Mouse (Mus musculus): ENCODE data around the gene Retsat.

Retsat gene

GRCm38 (mm10) chr6:72597956-72598753 lies at the start of gene Retsat, which contains the start of gene Elmod3:
Gene Retsat (plus strand): TSS chr6:72598475.
Gene Elmod3 (minus strand): TSS chr6:72598413.
- peak; percentile 99 for DNase-seq (ENCODE audit: low read depth)

DNA sequence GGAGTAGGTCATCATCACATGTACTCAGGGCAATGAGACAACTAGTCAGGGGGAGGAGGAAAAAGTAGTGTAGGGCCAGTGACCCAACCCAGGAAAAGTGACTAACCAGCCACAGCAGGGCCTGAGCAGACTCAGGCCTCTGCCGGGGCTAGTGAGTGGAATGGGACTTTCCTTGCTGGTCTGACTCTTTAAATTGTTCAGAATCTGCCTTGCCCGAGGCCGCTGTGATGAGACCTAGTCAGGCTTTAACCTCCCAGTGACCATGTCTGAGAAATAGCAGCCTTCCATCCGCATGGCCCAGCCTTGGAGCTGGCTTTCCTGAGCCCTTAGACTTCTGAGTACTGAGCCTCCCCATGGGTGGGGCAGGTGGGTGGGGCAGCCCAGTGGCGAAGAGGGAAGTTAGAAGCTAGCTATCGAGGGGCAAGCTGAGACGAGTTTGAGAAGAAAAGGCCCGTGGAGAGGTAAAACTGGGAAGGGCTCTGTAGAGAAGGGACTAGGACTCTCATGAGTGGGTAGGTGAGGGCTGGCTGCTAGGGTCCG lies 49.2 kb upstream of the Retsat start:
- peak; percentile 83 for DNase-seq (ENCODE audit: low read depth)

DNA sequence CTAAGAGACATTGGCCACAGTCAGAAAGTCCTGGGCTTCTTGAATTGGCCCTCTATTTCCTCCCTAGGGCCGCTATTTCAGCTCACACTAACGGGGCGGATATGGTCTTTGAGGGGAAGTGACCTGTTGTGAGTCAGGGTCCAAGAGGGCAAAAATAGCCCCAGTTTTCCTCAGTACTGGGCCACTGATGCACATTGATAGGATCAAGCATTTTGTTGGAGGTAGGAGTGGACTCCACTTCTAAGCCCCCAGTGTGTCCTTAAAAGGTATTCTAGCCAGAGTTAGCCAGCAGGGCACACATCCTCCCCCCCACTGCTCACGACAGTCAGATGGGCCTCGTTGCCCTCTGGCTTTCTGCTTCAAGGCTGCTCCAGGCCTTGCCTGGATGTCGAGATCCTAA lies 48.2 kb upstream of the Retsat start:
- DNase-seq (ENCODE audit: low read depth) = peak; percentile 22

- no peak for DNase-seq (ENCODE audit: low read depth)
Measured at GRCm38 (mm10) chr6:72550503-72551100, 47.7 kb upstream of the Retsat start.

- DNase-seq (ENCODE audit: low read depth) = peak; percentile 94
Measured at GRCm38 (mm10) chr6:72552171-72553078, 45.9 kb upstream of the Retsat start.

- DNase-seq (ENCODE audit: low read depth) = no peak
Measured at GRCm38 (mm10) chr6:72553079-72553412, 45.2 kb upstream of the Retsat start.

DNA sequence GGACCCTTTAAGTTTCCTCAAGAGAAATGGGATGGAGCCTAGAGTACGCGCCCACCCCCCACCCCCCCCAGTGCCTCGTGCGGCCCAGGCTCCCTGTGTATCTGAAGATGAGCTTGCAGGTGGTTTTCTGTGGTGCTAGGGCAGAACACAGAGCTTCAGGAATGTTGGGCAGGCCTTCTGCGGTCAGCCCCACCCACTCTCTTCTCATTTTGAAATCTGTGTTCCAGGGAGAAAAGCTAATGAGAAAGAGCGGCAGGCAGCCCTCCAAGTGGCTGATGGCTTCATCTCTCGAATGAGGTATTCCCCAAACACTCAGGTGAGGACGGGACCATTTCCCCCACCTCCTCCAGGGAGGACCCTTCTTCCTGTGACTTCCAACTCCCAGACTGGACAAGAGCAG lies 37.5 kb upstream of the Retsat start:
- DNase-seq (ENCODE audit: low read depth) = no peak

- DNase-seq (ENCODE audit: low read depth) = no peak
Measured at GRCm38 (mm10) chr6:72562486-72562885, 35.8 kb upstream of the Retsat start.

GRCm38 (mm10) chr6:72562894-72563293 lies 35.4 kb upstream of the Retsat start:
- no peak for DNase-seq (ENCODE audit: low read depth)

GRCm38 (mm10) chr6:72565506-72565905 lies 32.8 kb upstream of the Retsat start:
- no peak for DNase-seq (ENCODE audit: low read depth)

DNA sequence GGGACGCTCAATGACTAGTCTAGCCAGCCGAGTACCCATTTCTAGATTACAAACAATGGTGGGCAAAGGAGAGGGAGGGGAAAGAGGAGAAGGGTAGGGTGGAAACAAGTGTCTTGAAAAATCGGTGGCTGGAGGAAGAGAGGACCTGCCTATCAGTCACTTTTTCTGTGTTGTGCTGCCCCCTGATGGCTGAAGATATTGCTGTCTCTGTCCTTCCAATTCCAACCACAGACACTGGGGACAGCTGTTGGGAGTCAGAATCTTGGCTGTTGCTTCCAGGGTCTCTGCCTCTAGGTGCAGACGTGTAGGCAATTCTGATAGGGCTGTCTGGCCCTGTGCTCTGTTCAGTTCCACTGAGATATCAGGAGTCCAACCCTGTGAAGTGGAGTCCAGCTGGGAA lies 32.2 kb upstream of the Retsat start:
- peak; percentile 94 for DNase-seq (ENCODE audit: low read depth)

GRCm38 (mm10) chr6:72567508-72567907 lies 30.8 kb upstream of the Retsat start:
- no peak for DNase-seq (ENCODE audit: low read depth)

- no peak for DNase-seq (ENCODE audit: low read depth)
Measured at GRCm38 (mm10) chr6:72568736-72569135, 29.5 kb upstream of the Retsat start.

- DNase-seq (ENCODE audit: low read depth) = no peak
Measured at GRCm38 (mm10) chr6:72570644-72571397, 27.5 kb upstream of the Retsat start.

DNA sequence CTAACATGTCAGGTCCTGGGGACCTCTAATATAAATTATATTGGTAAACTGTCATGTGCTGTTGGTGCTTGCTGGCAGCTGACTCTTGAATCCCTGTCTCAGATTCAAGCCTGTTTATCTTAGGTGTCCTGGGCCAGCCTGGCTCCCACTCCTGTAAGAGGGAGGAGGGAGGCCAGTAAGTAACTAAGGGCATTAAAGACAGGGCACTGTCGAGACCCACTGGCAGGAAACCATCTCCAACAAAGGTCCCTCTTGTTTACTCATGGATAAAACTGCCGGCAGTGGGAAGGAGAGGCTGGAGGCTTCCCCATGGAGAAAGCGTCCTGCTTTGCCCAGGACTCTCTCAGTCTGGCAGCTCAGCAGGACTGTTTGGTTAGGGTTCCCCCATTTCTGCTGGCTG lies 26.4 kb upstream of the Retsat start:
- DNase-seq (ENCODE audit: low read depth) = no peak

GRCm38 (mm10) chr6:72576041-72576440 lies 22.2 kb upstream of the Retsat start:
- DNase-seq (ENCODE audit: low read depth) = no peak

DNA sequence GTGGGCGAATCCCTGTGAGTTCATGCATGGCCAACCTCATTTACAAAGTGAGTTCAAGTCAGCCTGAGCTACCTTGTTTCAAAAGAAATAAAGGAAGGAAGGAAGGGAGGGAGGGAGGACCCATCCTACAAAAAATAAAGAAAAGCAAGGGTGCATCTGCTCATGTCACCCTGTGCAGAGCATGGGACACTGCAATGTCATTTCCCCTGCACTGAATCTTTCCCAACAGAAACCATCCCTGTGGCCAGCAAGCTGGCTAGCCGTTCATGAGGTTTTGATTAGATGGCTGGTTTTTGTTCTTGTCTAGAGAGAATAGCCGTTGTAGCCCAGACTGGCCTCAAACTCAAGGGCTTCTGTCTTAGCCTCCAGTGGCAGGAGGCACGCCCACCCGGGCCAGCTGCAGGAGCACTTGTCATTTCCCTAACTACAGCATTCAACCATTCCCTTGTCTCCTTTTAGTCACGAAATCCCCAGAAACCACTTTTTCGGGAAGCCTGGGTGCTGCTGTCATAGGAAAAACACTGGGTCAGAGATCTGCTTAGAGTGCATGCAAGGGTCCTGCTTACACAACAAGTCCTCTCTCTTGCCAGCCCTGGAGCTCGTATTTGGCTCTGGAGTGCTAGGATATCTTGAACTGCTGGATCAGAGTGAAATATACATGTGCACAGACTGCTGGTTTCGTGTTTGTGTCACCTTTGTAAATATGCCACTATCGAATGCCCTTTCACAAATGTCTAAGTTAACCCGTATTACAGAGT lies 16.5 kb upstream of the Retsat start:
- no peak for DNase-seq (ENCODE audit: low read depth)

DNA sequence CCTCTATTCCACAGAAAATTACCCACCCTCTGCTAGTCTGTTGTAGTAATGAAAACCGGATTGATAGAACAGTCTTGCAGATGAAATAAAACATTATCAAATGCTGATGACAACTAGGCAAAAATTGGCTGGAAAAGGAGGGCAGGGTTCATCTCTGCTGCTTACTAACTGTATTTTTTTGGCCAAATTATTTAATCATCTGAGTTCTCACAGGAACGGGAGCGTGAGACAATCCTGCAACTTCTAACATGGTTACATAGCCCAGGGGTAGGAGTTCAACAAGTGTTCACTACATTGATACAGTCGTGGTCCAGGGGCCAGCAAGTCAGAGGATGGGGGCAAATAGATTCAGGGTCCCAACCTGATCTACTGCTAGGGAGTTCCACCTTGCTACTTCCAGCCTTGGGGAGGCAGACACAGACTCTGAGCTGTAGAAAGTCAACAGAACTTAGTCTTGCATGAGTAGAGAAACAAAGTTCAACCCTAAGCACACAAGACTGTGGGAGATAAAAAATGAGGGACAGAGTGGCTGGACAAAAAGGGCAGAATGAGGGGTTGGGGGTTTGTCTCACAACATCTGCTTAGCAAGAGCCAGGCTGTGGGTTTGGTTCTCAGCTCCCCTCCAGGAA lies 14.9 kb upstream of the Retsat start:
- DNase-seq (ENCODE audit: low read depth) = no peak

- no peak for DNase-seq (ENCODE audit: low read depth)
Measured at GRCm38 (mm10) chr6:72584154-72584553, 14.1 kb upstream of the Retsat start.

GRCm38 (mm10) chr6:72586701-72587100 lies 11.6 kb upstream of the Retsat start:
- DNase-seq (ENCODE audit: low read depth) = peak; percentile 53
